Mouse (Mus musculus) right cerebral cortex, postnatal 25 days (tissue): Measurements from ENCODE around the gene Kazn.

Experiments
- DNase-seq: peaks from one replicate; pipeline ENCODE4 v3.0.0; 2022

Kazn gene

GRCm38 (mm10) chr4:142188501-142188900 is 50.7 kb downstream of the Kazn start:
- DNase-seq, result no peak

- DNase-seq, result no peak
Measured at GRCm38 (mm10) chr4:142186155-142186554, 53.0 kb downstream of the Kazn start.

DNA sequence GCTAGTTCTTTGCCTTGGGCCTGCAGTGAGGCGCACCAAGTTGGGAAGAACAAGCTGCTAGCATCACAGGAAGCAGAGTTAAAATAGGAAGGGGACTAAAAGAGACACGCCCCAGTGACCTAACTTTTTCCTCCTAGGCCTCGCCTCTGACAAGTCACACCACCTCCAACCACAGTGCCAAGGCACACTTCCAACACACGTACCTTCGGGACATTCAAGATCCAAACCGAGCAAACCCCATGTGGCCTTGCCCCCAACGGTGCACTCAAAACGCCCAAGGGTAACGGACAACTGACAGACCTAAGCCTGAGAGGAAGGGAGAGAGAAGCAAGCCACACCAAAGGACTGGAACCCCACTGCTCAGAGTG is 53.7 kb downstream of the Kazn start:
- no peak for DNase-seq

- no peak for DNase-seq
Measured at GRCm38 (mm10) chr4:142184852-142185532, 54.2 kb downstream of the Kazn start.

DNA sequence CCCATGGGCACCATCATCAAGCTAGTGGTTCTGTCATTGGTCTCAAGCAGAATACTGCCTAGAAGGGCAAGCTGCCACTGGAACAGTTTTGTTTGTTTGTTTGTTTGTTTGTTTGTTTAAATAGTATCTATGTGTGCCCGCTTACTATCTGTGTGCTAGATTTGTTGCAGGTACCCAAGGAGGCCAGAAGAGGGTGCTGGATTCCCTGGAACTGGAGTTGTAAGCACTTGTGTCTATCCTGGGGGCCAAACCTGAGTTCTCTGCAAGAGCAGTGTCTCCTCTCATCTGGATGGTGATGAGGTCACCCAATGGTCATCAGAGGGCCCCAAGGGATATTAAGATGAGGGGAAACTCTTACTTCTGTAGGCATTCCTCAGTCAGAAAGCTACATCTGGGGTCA is 55.6 kb downstream of the Kazn start:
- no peak for DNase-seq

GRCm38 (mm10) chr4:142183015-142183414 is 56.2 kb downstream of the Kazn start:
- no peak for DNase-seq

- DNase-seq, result no peak
Measured at GRCm38 (mm10) chr4:142181646-142182045, 57.6 kb downstream of the Kazn start.

- DNase-seq, result no peak
Measured at GRCm38 (mm10) chr4:142180874-142181273, 58.3 kb downstream of the Kazn start.

DNA sequence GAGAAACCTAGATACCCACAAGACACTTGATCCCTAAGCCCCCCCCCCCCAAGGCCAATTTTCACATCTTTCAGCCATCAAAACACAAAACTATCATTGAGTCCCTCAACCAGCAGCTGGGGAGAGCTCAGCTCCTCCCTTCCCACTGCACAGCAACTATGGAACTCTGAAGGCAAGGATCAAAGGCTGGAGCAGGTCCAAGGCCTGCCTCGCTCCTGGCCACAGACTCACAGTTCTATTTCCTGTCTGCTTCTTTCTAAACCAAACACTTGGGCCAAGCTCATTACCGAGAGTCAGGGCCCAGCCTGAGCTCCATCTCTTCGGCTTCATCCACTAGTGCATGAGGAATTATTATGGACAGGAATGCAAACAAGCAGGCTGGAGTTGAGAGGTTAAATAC is 58.9 kb downstream of the Kazn start:
- DNase-seq, result peak; percentile 40

DNA sequence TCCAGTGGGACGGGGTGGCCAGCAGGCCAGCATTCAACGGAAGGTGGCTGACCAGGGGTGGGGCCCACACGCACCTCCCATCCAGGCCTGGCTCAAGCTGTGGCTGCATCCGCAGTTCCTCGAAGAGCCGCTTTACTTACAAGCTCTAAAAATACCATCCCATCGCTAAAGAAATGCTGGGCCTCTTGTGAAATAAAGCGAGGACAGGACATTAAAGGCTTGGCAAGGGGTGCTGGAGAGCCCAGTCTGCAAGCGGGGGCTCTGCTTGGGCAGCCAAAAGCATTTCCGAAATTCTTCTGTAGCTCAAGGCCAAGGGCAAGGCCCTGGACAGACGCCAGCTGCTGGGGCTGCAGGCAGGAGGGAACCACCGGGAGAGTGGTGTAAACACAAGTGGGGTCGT is 59.7 kb downstream of the Kazn start:
- DNase-seq, result no peak

- DNase-seq, result no peak
Measured at GRCm38 (mm10) chr4:142176732-142177131, 62.5 kb downstream of the Kazn start.

DNA sequence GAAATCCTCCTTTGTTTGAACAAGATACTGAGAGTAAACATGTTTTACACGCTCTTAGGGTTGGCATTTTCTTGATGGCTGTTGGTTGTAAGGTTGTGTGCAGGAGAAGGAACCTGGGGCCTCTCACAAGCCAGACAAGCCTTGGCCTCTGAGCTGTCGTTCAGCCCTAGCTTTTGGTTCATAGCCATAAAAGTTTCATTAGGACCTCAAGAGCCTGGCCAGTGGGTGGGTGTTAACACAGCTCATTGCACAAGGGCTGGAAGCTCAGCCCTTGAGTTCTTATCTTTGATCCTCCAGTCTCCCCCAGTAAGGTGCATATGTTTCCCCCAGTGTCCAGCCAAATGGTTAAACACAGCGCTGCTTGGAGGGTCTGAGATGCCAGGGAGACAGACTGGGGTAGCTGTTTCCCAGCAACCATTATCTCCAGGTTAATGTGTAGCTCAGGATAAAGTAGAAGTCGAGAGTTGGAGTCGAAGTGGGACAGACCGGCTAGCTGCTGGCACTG is 65.2 kb downstream of the Kazn start:
- DNase-seq, result no peak

DNA sequence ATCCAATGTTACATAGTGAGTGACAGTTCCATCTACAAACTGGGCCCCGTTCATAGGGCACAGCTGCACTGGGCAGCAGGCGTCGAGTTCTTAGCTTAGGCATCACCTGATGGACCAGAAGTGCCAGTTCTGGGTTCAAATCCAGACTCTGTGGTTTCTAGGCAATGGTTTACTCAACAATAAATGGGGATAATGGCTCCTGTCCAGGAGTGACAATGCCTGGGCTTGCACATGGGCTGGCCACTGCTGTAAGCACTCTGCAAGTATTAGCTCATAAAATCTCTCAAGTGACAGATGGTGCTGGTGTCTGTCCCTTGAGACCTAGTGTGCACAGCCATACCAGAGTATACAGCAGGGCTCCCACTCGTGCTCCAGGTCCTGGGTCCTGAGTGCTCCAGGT is 66.3 kb downstream of the Kazn start:
- no peak for DNase-seq

GRCm38 (mm10) chr4:142171788-142172497 is 67.3 kb downstream of the Kazn start:
- no peak for DNase-seq

GRCm38 (mm10) chr4:142170882-142171768 is 68.1 kb downstream of the Kazn start:
- DNase-seq, result no peak

GRCm38 (mm10) chr4:142169636-142170035 is 69.6 kb downstream of the Kazn start:
- DNase-seq, result no peak

GRCm38 (mm10) chr4:142168352-142168751 is 70.8 kb downstream of the Kazn start:
- DNase-seq, result no peak

- no peak for DNase-seq
Measured at GRCm38 (mm10) chr4:142165835-142166701, 73.1 kb downstream of the Kazn start.

- no peak for DNase-seq
Measured at GRCm38 (mm10) chr4:142165363-142165762, 73.8 kb downstream of the Kazn start.

GRCm38 (mm10) chr4:142164386-142164785 is 74.8 kb downstream of the Kazn start:
- DNase-seq, result no peak

GRCm38 (mm10) chr4:142163862-142164261 is 75.3 kb downstream of the Kazn start:
- no peak for DNase-seq

DNA sequence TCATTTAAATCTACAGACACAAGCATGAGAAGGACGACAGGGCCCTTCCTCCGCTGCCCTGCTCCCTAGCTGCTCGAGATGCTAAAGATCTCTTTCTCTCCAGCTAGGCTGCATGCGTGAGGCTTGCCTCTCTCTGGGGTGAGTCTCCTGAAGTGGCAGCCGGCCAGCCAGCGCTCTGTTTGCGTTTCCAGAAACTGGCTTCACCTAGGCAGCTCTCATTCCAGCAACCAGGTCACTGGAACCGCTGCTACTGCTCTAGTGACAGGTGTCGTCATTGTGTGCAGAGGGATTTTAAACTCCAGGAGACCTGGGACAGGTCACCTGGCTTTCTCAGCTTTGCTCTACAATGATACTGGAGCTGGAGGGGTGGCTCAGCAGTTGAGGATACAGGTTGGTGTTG is 76.5 kb downstream of the Kazn start:
- DNase-seq, result no peak

DNA sequence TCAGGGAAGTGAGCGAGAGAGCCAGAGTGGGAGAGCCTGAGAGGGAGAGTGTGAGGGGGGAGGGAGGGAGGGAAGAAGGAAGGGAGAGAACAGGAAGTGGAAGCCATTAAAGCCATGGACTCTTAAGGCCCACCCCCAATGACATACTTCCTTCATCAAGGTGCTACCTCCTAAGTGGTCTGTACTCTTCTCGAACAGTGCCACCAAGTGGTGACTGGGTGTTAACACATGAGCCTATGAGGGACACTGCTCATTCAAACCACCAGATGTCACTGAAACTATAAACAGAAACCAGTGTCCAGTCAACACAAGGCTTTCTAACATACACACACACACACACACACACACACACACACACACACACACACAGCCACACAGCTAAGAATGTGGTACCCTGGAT is 77.1 kb downstream of the Kazn start:
- DNase-seq, result no peak
